Mouse (Mus musculus): Measurements from ENCODE around the gene Ccnb2. TPM values are rescaled to one million over a fixed set of nuclear protein-coding genes. Genes with fewer than 3 reads are reported as not detected.

Ccnb2 gene
- polyA plus RNA-seq, 1 experiment from 2014 or later, result 253 TPM

Small RNA genes within 50 kb of the gene (microRNA-seq; reads per million reads assigned to microRNA genes)
- gene Mir5626 (ENCODE audit: borderline number of aligned reads), result 10.8 reads per million, percentile 12 among the genes with 10 or more reads in this experiment

Other genes with a start within 250 kb of the Ccnb2 start
- 13.0 and 14.8 TPM in 2 replicates for gene Myo1e, start 214.2 kb downstream of the Ccnb2 start, polyA plus RNA-seq (2014; fragmentation: Nextera tagmentation; extraction: Ambion mirVana)
- gene Rnf111, start 82.2 kb upstream of the Ccnb2 start, polyA plus RNA-seq (2014; fragmentation: Nextera tagmentation; extraction: Ambion mirVana), result 32.9 and 35.2 TPM in 2 replicates
- gene Sltm, start 121.2 kb upstream of the Ccnb2 start, polyA plus RNA-seq (2014; fragmentation: Nextera tagmentation; extraction: Ambion mirVana), result 52.6 and 61.9 TPM in 2 replicates
- gene Gm10642, start 234.7 kb upstream of the Ccnb2 start, polyA plus RNA-seq (2014; fragmentation: Nextera tagmentation; extraction: Ambion mirVana), result 0.14 and 0.21 TPM in 2 replicates
- 6.5 and 7.8 TPM in 2 replicates for gene Mindy2, start 235.6 kb upstream of the Ccnb2 start, polyA plus RNA-seq (2014; fragmentation: Nextera tagmentation; extraction: Ambion mirVana)